Mouse (Mus musculus) liver, postnatal 0 days (tissue): Measurements from ENCODE around the gene Ccdc159.

ENCODE experiments used
- CTCF ChIP-seq: sonication (generic); IDR thresholded peaks from 2 replicates; pipeline ENCODE4 v1.5.1; 2016; ENCODE audit warnings: antibody characterized with exemption, low read depth
- EP300 ChIP-seq: IDR thresholded peaks from 2 replicates; pipeline ENCODE4 v1.6.1; 2016; ENCODE audit warnings: antibody characterized with exemption, low read depth, mild to moderate bottlenecking

DNA sequence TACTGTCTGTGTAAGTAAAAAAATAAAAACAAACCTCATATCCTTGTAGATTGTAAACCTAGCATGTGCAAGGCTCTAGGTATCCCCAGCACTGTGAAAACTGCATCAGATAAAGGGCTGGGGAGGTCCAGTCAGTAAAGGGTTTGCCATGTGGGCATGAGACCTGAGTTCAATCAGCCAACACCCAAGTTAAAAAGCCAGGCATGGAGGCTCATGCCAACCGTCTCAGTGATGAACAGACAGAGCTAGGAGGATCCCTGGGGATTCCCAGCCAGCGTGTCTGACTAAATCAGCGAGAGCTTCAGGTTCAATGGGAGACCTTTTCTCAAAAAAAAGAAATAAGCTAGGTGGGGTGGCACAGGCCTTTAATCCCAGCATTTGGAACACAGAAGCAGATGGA is 2.2 kb upstream of the Ccdc159 start:
- TF ChIP-seq EP300 (no peak), CTCF (no peak)
